Comparison of ENCODE assay signal across 24 mouse cellular contexts in genomic region chr4:27130108-27130507, GRCm38 (mm10).
"Had no signal": no experiment of that assay in that cellular context is flagged by ENCODE, and none has a peak within 500 bp of the region (broad histone marks: within the 10 kb centered on the region; RNA-seq: fewer than 3 reads in every experiment).

No protein-coding gene starts in this region.

- DNase-seq: gastrocnemius, adult 2 months; gastrocnemius, postnatal 10 days; gastrocnemius, postnatal 25 days; heart, adult 18-20 months; heart, postnatal 10 days; heart, postnatal 4 days; kidney, adult 18-20 months; kidney, adult 8-10 months; kidney, postnatal 10 days; kidney, postnatal 25 days; kidney, postnatal 4 days had no signal

- H3K4me3 ChIP-seq: gastrocnemius, adult 2 months; heart, embryonic 10.5 days; heart, embryonic 12.5 days; hindbrain, embryonic 10.5 days; hindbrain, embryonic 12.5 days; intestine, embryonic 15.5 days; layer of hippocampus, adult 2 months; left cerebral cortex, adult 2 months; limb, embryonic 13.5 days; limb, embryonic 15.5 days had no signal

- H3K4me2 ChIP-seq: heart, embryonic 12.5 days; hindbrain, embryonic 12.5 days; hindbrain, embryonic 14.5 days; intestine, embryonic 15.5 days; limb, embryonic 13.5 days; limb, embryonic 15.5 days had no signal

- H3K9me3 ChIP-seq: heart, embryonic 10.5 days; heart, embryonic 12.5 days; hindbrain, embryonic 10.5 days; hindbrain, embryonic 12.5 days; intestine, embryonic 15.5 days; limb, embryonic 13.5 days; limb, embryonic 15.5 days had no signal

- H3K27ac ChIP-seq: gastrocnemius, adult 2 months; heart, embryonic 10.5 days; hindbrain, embryonic 10.5 days; hindbrain, embryonic 12.5 days; hindbrain, embryonic 14.5 days; intestine, embryonic 15.5 days; layer of hippocampus, adult 2 months; left cerebral cortex, adult 2 months; limb, embryonic 13.5 days; limb, embryonic 15.5 days had no signal

- H3K9ac ChIP-seq: heart, embryonic 12.5 days; hindbrain, embryonic 12.5 days; hindbrain, embryonic 14.5 days; intestine, embryonic 15.5 days; limb, embryonic 13.5 days; limb, embryonic 15.5 days had no signal

- H3K36me3 ChIP-seq: heart, embryonic 10.5 days; heart, embryonic 12.5 days; hindbrain, embryonic 10.5 days; hindbrain, embryonic 12.5 days; intestine, embryonic 15.5 days; limb, embryonic 13.5 days; limb, embryonic 15.5 days had no signal

- H3K27me3 ChIP-seq: heart, embryonic 12.5 days; hindbrain, embryonic 12.5 days; intestine, embryonic 15.5 days; limb, embryonic 13.5 days; limb, embryonic 15.5 days had no signal

- ATAC-seq: hindbrain, embryonic 16.5 days; inflammation-experienced regulatory T-cells, adult 6 months; intestine, embryonic 15.5 days; intestine, postnatal 0 days had no signal

- H3K4me1 ChIP-seq: heart, embryonic 10.5 days; heart, embryonic 12.5 days; hindbrain, embryonic 10.5 days; hindbrain, embryonic 12.5 days; intestine, embryonic 15.5 days; limb, embryonic 13.5 days; limb, embryonic 15.5 days had no signal
